Mouse (Mus musculus): ENCODE data around the gene Gm10337.

Gm10337 gene

DNA sequence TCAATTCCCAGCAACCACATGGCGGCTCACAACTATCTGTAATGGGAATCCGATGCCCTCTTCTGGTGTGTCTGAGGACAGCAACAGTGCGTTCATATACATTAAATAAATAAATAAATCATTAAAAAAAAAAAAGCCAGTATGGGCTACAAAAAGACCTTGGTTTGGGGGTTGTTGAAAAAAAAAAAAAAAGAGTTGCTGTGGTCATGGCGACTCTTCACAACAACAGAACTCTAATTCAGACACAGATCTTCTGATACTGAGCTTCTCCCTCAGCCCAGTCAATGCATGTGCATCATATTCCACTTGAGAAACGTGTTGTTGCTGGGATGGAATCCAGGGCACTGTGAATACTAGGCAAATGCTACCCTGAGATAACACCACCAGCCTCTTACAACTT is 49.1 kb downstream of the Gm10337 start:
- no peak for DNase-seq (ENCODE audit: low read depth)
